ENCODE assay signal across 9 mouse cellular contexts in genomic region chr2:134872490-134872781, GRCm38 (mm10).
DNase-seq lines count a peak whose midpoint lies in the region; ATAC-seq lines count a peak whose summit lies in the region.
"Had no signal": no experiment of that assay in that cellular context is flagged by ENCODE, and none has a peak within 500 bp of the region (broad histone marks: within the 10 kb centered on the region; RNA-seq: fewer than 3 reads in every experiment).

No protein-coding gene starts in this region.

- peak overlapping the region; percentile 53 for H3K27ac ChIP-seq in heart, embryonic 15.5 days
- H3K27ac ChIP-seq in midbrain, embryonic 12.5 days (replicated peaks): no peak overlapping the region
- H3K27ac ChIP-seq: intestine, embryonic 15.5 days had no signal

- H3K4me1 ChIP-seq in megakaryocyte, embryonic 14.5 days: peaks cover 58% of the 10 kb centered on the region
- peaks cover 10% of the 10 kb centered on the region for H3K4me1 ChIP-seq in heart, embryonic 15.5 days (replicated peaks)
- H3K4me1 ChIP-seq in midbrain, embryonic 12.5 days: no peaks in the 10 kb centered on the region
- H3K4me1 ChIP-seq: intestine, embryonic 15.5 days had no signal

- peak overlapping the region; percentile 30 for H3K4me2 ChIP-seq in heart, embryonic 15.5 days
- H3K4me2 ChIP-seq in midbrain, embryonic 12.5 days (replicated peaks): no peak overlapping the region
- H3K4me2 ChIP-seq: intestine, embryonic 15.5 days had no signal

- H3K4me3 ChIP-seq in megakaryocyte, embryonic 14.5 days (replicated peaks): peak overlapping the region; percentile 82
- no peak overlapping the region for H3K4me3 ChIP-seq in heart, embryonic 15.5 days
- H3K4me3 ChIP-seq in midbrain, embryonic 12.5 days: no peak overlapping the region
- H3K4me3 ChIP-seq: intestine, embryonic 15.5 days had no signal

- H3K9me3 ChIP-seq in megakaryocyte, embryonic 14.5 days: no peaks in the 10 kb centered on the region
- H3K9me3 ChIP-seq in heart, embryonic 15.5 days (replicated peaks): no peaks in the 10 kb centered on the region
- H3K9me3 ChIP-seq in midbrain, embryonic 12.5 days: no peaks in the 10 kb centered on the region
- H3K9me3 ChIP-seq: intestine, embryonic 15.5 days had no signal

- intact Hi-C loops in heart, postnatal 36 days (cut with DNase I): no loop called here

- H3K27me3 ChIP-seq in megakaryocyte, embryonic 14.5 days (replicated peaks): no peaks in the 10 kb centered on the region
- H3K27me3 ChIP-seq in heart, embryonic 15.5 days: no peaks in the 10 kb centered on the region
- H3K27me3 ChIP-seq in midbrain, embryonic 12.5 days: no peaks in the 10 kb centered on the region
- H3K27me3 ChIP-seq: intestine, embryonic 15.5 days had no signal

- H3K9ac ChIP-seq in heart, embryonic 15.5 days: no peak overlapping the region
- H3K9ac ChIP-seq in midbrain, embryonic 12.5 days (replicated peaks): no peak overlapping the region
- H3K9ac ChIP-seq: intestine, embryonic 15.5 days had no signal

- no peak for ATAC-seq in megakaryocyte, adult 5-6 weeks (ENCODE audit: poor library complexity, severe bottlenecking)
- no peak for ATAC-seq in heart, embryonic 15.5 days (replicated peaks; ENCODE audit: insufficient number of reproducible peaks, insufficient read depth, low FRiP score, low read depth)
- peak; percentile 54; the same call in 1 of the 2 replicates for ATAC-seq in midbrain, embryonic 12.5 days (ENCODE audit: low FRiP score, low read depth)
- ATAC-seq: intestine, embryonic 15.5 days had no signal

- peak; percentile 40 to 58 for DNase-seq in heart, adult 9 months (ENCODE audit: low spot score in 2 of 2)
- DNase-seq in heart, postnatal 36 days: no peak
- DNase-seq in thymus, postnatal 14 days: no peak
- DNase-seq in cerebellum, adult 11-12 months: no peak

- no peaks in the 10 kb centered on the region for H3K36me3 ChIP-seq in megakaryocyte, embryonic 14.5 days (replicated peaks; ENCODE audit: low read length)
- H3K36me3 ChIP-seq in heart, embryonic 15.5 days: no peaks in the 10 kb centered on the region
- H3K36me3 ChIP-seq in midbrain, embryonic 12.5 days: no peaks in the 10 kb centered on the region
- H3K36me3 ChIP-seq: intestine, embryonic 15.5 days had no signal

Comparison
In these comparisons a context has a peak if more than half of its experiments do, and no peak if none do; other contexts are left out.
1. DNase-seq: peak in heart, adult 9 months (2 of 2); none in heart, postnatal 36 days (0 of 2), thymus, postnatal 14 days (single experiment) and cerebellum, adult 11-12 months (single experiment).